Mouse (Mus musculus) CD4-positive naive resting alpha-beta T cell, adult 57 days (primary cell): Measurements from ENCODE around the gene Sox6. TPM values are rescaled to one million over a fixed set of nuclear protein-coding genes. Genes with fewer than 3 reads are reported as not detected.

Experiments used
- total RNA-seq: library from RNA; stranded (reverse); gene quantifications from one replicate; pipeline ENCODE4 v1.2.4, GENCODE M21; 2023

Sox6 gene
- 0.59 TPM for total RNA-seq

DNA sequence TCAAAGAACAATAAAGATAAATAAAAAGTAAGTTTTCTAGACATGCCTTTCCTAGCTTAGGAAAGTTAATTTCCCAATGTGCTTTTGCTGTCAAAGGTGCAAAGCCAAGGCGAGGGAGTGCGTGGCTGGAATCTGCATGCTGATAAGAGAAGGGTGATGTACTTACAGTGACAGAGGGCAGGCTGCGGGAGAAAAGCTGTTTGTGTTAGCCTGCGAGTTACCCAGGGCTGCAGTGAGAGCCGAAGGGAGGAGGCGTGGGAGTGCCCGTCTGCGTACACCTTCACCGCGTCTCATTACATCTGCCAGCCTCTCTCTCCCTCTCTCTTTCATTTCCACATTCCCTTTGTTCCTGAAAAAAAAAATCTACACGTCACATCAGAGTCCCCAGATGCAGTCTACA, at the start of gene Sox6:
Sox6 (minus strand) TSS at position 286 of the 400 bp plus-strand sequence.

DNA sequence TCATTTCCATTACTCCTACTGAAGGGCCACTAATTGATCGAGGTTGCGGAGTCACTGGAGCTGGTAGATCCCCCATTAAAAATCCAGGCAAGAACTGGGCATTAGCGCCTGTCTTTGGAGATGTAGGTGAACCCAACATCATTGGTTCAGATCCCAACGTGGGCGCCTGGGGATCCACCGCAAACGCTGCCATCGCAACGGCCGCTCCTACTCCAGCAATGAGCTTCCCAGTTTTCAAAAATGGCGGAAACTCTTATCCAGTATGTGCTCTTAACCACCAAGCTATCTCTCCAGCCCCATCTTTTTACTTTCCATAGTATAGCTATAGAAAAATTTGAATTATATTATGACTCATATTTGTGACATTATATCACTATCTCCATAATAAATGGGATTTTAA, 45.8 kb upstream of the Sox6 start, which contains the start of gene Gm4353:
Gm4353 (minus strand) TSS at position 270 of the 400 bp plus-strand sequence.

DNA sequence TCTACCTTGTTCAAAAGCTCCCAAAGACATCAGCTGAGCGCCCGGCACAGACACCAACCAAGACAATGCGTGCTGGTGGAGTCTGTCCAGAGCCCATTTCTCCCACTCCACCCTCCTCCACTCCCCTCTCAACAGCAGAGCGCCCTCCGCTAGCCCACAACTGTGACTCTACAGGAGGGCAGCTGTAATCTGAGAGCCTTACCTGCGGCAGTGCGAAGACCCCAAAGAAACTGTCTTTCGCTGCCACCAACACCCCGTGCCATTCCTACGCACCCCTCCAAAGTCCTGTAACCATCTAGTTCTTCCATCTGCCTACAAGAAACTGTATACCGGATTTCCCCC, 571 bp upstream of the Sox6 start, which contains the start of gene 1110004F10Rik:
1110004F10Rik (plus strand) TSS at position 202 of the 342 bp plus-strand sequence.

Other genes with a start within 250 kb of the Sox6 start
- 61.9 TPM for gene 1110004F10Rik, start 601 bp upstream of the Sox6 start, total RNA-seq
- 3.1 TPM for gene Gm4353, start 45.8 kb upstream of the Sox6 start, total RNA-seq